Mouse (Mus musculus) E14TG2a.4 (cell line): Measurements from ENCODE around the gene Fth1.

Source experiments
- CTCF ChIP-seq: conservative IDR thresholded peaks from 2 replicates; pipeline ENCODE4 v1.5.1; 2014; ENCODE audit warnings: low read length
- NANOG ChIP-seq: IDR thresholded peaks from 2 replicates; pipeline ENCODE4 v1.6.1; 2014; ENCODE audit warnings: borderline replicate concordance, low read length, mixed read lengths

DNA sequence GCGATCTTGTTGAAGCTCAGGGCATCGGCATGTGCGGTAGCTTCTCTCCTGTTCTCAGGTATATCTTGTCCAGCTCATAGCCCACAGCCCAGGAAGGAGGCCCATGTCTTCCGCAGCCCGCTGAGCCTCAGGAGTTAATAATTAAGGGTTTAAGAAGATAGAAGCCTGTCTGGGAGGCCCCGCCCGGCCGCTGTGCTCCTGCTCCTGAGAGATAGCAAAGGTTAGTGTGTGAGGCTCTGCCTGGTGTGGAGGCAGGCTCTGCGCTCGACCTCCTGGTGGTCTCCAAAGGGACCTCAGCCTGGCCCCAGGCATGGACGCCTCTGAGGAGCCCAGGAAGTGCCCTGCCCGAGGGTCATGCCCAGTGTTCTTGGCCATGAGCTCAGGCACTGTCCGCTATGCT lies 34.4 kb downstream of the Fth1 start:
- no peak for TF ChIP-seq CTCF
- TF ChIP-seq NANOG = no peak
